Mouse (Mus musculus): ENCODE results near the gene Igf2bp3. TPM values are rescaled to one million over a fixed set of nuclear protein-coding genes. Genes with fewer than 3 reads are reported as not detected.
A peak's percentile ranks its signal among the peaks of the same experiment; 100 is the strongest.

The Igf2bp3 gene
- total and polyA plus RNA-seq, 3 experiments, result 18.4 to 35.6 (median 22.0) TPM

DNA sequence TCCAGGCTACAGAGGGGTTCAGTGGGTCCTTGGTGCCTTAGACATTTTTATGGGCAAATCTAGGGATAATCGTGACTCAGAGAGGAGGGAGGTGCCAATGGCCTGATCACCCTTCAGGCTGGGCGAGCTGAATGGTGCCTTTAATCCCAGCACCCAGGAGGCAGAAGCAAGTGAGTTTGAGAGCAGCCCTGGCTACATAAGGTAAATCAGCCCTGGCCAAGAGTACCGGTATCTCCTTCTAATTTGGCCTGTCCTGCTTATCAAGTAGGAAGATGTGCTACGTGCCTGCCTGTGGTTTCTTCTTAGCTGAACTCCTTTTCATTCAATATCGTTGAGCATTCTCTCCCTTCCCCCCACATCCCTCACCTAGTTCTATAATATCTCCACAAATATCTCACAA lies 78.0 kb downstream of the Igf2bp3 start:
- Histone ChIP-seq H3K4me3 (replicated peaks in 1 of 3; ENCODE audit: low read depth in 2 of 3, low read length in 2 of 3, poor library complexity in 1 of 3) (no peak overlapping the region), H3K36me3 (replicated peaks in 1 of 2; ENCODE audit: control insufficient read depth in 1 of 2, insufficient read depth in 1 of 2, low read length in 1 of 2) (peaks cover 0 to 20% of the 10 kb centered on the region in 2 experiments), H3K9ac (ENCODE audit: insufficient read depth, low read depth) (no peak overlapping the region), H3K27ac (ENCODE audit: insufficient read depth, low read depth) (no peak overlapping the region), H3K4me1 (ENCODE audit: control insufficient read depth in 1 of 2, insufficient read depth in 2 of 2) (peaks cover 11 to 59% of the 10 kb centered on the region in 2 experiments), H3K9me3 (replicated peaks; ENCODE audit: low read length) (no peaks in the 10 kb centered on the region), H3K79me2 (replicated peaks; ENCODE audit: control insufficient read depth, extremely low read depth, insufficient read depth, poor library complexity, severe bottlenecking) (no peaks in the 10 kb centered on the region), H3K27me3 (replicated peaks) (no peaks in the 10 kb centered on the region), H3K4me2 (ENCODE audit: insufficient read depth, low read depth, poor library complexity, severe bottlenecking) (no peak overlapping the region)
- DNase-seq (ENCODE audit: extremely low read depth), result no peak
- dilution Hi-C loops (cut with MboI; ENCODE audit: extremely low pct_ligation_motif_present, extremely low pct_unique_long_range_greater_than_20kb, low sequenced_read_pairs) (no loop called here), in situ Hi-C loops (cut with MboI; ENCODE audit: low pct_ligation_motif_present, low pct_unique_long_range_greater_than_20kb, low sequenced_read_pairs) (loop anchor here (10.0 kb wide), 1 partner anchor 62 kb away; the partner anchor contains the start of gene Malsu1)
- TF ChIP-seq MAZ (IDR thresholded peaks at IDR 0.05; ENCODE audit: low read depth, low read length), result no peak
- TF ChIP-seq POLR2AphosphoS2 (IDR thresholded peaks at IDR 0.05; ENCODE audit: low read depth, low read length), result no peak
- no peak for TF ChIP-seq ZKSCAN1 (IDR thresholded peaks at IDR 0.05; ENCODE audit: borderline replicate concordance, low read depth, low read length)
- no peak for TF ChIP-seq ELF1 (IDR thresholded peaks at IDR 0.05; ENCODE audit: low read depth, low read length)
- no peak for TF ChIP-seq MYC (IDR thresholded peaks at IDR 0.05; ENCODE audit: low read depth, low read length)
- no peak for TF ChIP-seq EP300 (IDR thresholded peaks at IDR 0.05; ENCODE audit: low read length)
- no peak for TF ChIP-seq RAD21 (IDR thresholded peaks at IDR 0.05; ENCODE audit: low read depth, low read length)
- TF ChIP-seq NELFE (IDR thresholded peaks at IDR 0.05; ENCODE audit: low read depth, low read length), result no peak
- TF ChIP-seq CTCF (conservative IDR thresholded peaks at IDR 0.05 in 1 of 2, IDR thresholded peaks at IDR 0.05 in 1 of 2; ENCODE audit: low read depth in 2 of 2, low read length in 2 of 2), result no peak
- TF ChIP-seq E2F4 (IDR thresholded peaks at IDR 0.05; ENCODE audit: insufficient replicate concordance, low read depth, low read length), result no peak
- no peak for TF ChIP-seq MXI1 (IDR thresholded peaks at IDR 0.05; ENCODE audit: low read depth, low read length)
- no peak for TF ChIP-seq KAT2A (IDR thresholded peaks at IDR 0.05; ENCODE audit: insufficient replicate concordance, low read length)
- no peak for TF ChIP-seq UBTF (IDR thresholded peaks at IDR 0.05; ENCODE audit: low read depth, low read length)
- TF ChIP-seq USF2 (conservative IDR thresholded peaks at IDR 0.05; ENCODE audit: low read depth, low read length), result no peak
- no peak for TF ChIP-seq CHD1 (IDR thresholded peaks at IDR 0.05; ENCODE audit: low read depth, low read length)

GRCm38 (mm10) chr6:49132352-49133090 lies 82.2 kb downstream of the Igf2bp3 start:
- Histone ChIP-seq H3K4me2 (ENCODE audit: insufficient read depth, low read depth, poor library complexity, severe bottlenecking) (peak overlapping the region; percentile 54), H3K4me1 (ENCODE audit: control insufficient read depth in 1 of 2, insufficient read depth in 2 of 2) (peaks cover 12 to 83% of the 10 kb centered on the region in 2 experiments), H3K9me3 (replicated peaks; ENCODE audit: low read length) (no peaks in the 10 kb centered on the region), H3K36me3 (replicated peaks in 1 of 2; ENCODE audit: control insufficient read depth in 1 of 2, insufficient read depth in 1 of 2, low read length in 1 of 2) (peaks cover 0 to 9% of the 10 kb centered on the region in 2 experiments), H3K27ac (ENCODE audit: insufficient read depth, low read depth) (peak overlapping the region; percentile 42), H3K79me2 (replicated peaks; ENCODE audit: control insufficient read depth, extremely low read depth, insufficient read depth, poor library complexity, severe bottlenecking) (no peaks in the 10 kb centered on the region), H3K9ac (ENCODE audit: insufficient read depth, low read depth) (no peak overlapping the region), H3K4me3 (replicated peaks in 1 of 3; ENCODE audit: low read depth in 2 of 3, low read length in 2 of 3, poor library complexity in 1 of 3) (no peak overlapping the region), H3K27me3 (replicated peaks) (no peaks in the 10 kb centered on the region)
- TF ChIP-seq TCF12 (IDR thresholded peaks at IDR 0.05; ENCODE audit: low read depth, low read length) (peak; percentile 66; the same call in 1 of the 2 replicates), SIN3A (IDR thresholded peaks at IDR 0.05; ENCODE audit: low read length) (no peak), ELF1 (IDR thresholded peaks at IDR 0.05; ENCODE audit: low read depth, low read length) (no peak), BHLHE40 (IDR thresholded peaks at IDR 0.05; ENCODE audit: low read depth, low read length) (peak; percentile 86), NELFE (IDR thresholded peaks at IDR 0.05; ENCODE audit: low read depth, low read length) (0 out of 2 replicates have a peak, but pooled peaks have one; percentile 23), EP300 (IDR thresholded peaks at IDR 0.05; ENCODE audit: low read length) (peak; percentile 64), MAX (IDR thresholded peaks at IDR 0.05; ENCODE audit: low read length) (no peak), MAZ (IDR thresholded peaks at IDR 0.05; ENCODE audit: low read depth, low read length) (peak; percentile 84; the same call in 1 of the 2 replicates), IRF4 (IDR thresholded peaks at IDR 0.05; ENCODE audit: low read depth, low read length) (peak; percentile 72), JUND (conservative IDR thresholded peaks at IDR 0.05; ENCODE audit: low read depth, low read length) (no peak), NRF1 (IDR thresholded peaks at IDR 0.05; ENCODE audit: low read depth, low read length) (no peak), POLR2AphosphoS2 (IDR thresholded peaks at IDR 0.05; ENCODE audit: low read depth, low read length) (no peak), ETS1 (conservative IDR thresholded peaks at IDR 0.05; ENCODE audit: low read depth, low read length) (peak; percentile 69; the same call in 1 of the 2 replicates), CHD2 (IDR thresholded peaks at IDR 0.05; ENCODE audit: low read length) (peak; percentile 97), CHD1 (IDR thresholded peaks at IDR 0.05; ENCODE audit: low read depth, low read length) (no peak), ZMIZ1 (IDR thresholded peaks at IDR 0.05; ENCODE audit: low read depth, low read length) (no peak), POLR2A (IDR thresholded peaks at IDR 0.05; ENCODE audit: low read depth, low read length) (peak; percentile 40; the same call in 1 of the 2 replicates), USF1 (IDR thresholded peaks at IDR 0.05; ENCODE audit: low read depth, low read length) (no peak)
- peak; percentile 93 for DNase-seq (ENCODE audit: extremely low read depth)
- dilution Hi-C loops (cut with MboI; ENCODE audit: extremely low pct_ligation_motif_present, extremely low pct_unique_long_range_greater_than_20kb, low sequenced_read_pairs), result no loop called here
- in situ Hi-C loops (cut with MboI; ENCODE audit: low pct_ligation_motif_present, low pct_unique_long_range_greater_than_20kb, low sequenced_read_pairs), result loop anchor here (10.0 kb wide), 1 partner anchor 58 kb away; the partner anchor contains the start of gene Malsu1
